Mouse (Mus musculus): ENCODE measurements around the gene Cxcr5. TPM values are rescaled to one million over a fixed set of nuclear protein-coding genes. Genes with fewer than 3 reads are reported as not detected.

Cxcr5 gene
- total and polyA plus RNA-seq, 2 experiments from 2014 or later: not detected

DNA sequence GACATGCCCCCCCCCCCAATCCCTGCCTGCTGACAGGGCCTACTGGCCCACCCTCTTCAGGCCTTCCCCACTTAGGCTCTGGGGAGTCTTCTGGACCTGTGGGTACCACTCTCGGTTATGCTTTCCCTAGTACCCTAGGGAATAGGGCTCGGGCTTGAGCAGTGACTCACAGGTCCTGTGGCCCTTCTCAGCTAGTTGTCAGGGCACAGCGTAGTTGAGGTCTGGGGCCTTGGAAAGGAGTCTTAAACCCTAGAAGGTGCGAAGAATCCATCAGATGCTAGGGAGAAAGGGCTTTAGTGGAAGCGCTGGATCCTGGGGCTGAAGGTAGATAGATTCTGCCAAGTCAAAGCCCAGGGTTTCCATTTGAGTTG is 61.5 kb downstream of the Cxcr5 start:
- 0 out of 2 replicates have a peak, but pooled peaks cover 3% of the 10 kb centered on the region for H3K36me3 ChIP-seq (ENCODE audit: insufficient read depth, low read length)
- no peak for TF ChIP-seq CTCF (IDR thresholded peaks at IDR 0.05; ENCODE audit: low read depth)
- DNase-seq (ENCODE audit: low spot score): no peak
- no peaks in the 10 kb centered on the region for H3K9me3 ChIP-seq (ENCODE audit: low read length)
- WGBS: 35% methylated on average over 5 of the region's 5 CpGs
- H3K9ac ChIP-seq (replicated peaks; ENCODE audit: low read length): peak overlapping the region; percentile 58; the same call in 1 of the 2 replicates
- peaks cover 37% of the 10 kb centered on the region for H3K4me1 ChIP-seq (ENCODE audit: insufficient read depth, low read length)
- H3K27me3 ChIP-seq (ENCODE audit: insufficient read depth, low read length): no peaks in the 10 kb centered on the region
- H3K4me3 ChIP-seq (ENCODE audit: low read length): peak overlapping the region; percentile 33; the same call in 1 of the 2 replicates
- H3K27ac ChIP-seq: peak overlapping the region; percentile 80; the same call in 1 of the 2 replicates
- no peak for ATAC-seq
- H3K4me2 ChIP-seq (ENCODE audit: low read depth, low read length): peak overlapping the region; percentile 74; the same call in 1 of the 2 replicates

DNA sequence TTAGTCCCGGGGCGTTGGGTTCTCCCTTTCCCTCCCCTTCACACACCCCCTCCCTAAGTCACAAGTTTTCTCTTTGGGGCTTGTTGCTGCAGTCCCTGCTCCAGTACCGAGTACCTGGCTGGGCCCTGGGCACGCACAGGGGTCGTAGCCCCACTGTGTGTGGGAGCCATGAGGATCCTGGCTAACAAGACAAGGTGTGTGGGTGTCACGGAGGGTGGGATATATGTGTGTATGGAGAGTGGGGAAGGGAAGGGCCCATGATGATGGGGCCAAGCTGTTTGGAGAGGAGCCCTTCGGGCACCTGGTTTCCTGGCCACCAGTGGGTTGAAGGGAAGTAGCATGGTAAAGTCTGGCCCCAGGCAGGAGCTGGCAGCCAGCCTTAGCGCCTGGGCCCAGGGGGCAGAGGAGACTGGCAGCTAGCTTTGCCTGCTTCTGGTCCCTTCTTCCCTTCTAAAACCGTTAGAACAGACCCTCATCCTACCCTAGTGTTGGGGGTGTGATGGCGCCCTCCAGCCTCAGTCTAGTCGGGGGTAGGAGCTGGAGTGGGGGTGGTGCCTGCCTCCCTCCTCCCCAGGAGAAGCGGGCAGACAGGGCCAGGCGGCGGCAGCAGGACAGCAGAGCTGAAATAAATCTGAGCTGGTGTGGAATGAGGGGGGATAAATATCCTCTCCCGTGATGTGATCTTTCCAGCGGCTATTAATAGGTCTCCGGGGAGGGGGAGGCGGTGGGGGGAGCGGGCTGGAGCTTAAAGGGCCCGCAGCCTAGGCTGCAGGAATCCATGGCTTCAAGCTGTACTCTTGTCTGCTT is 62.1 kb downstream of the Cxcr5 start:
- Histone ChIP-seq H3K4me1 (ENCODE audit: insufficient read depth, low read length) (peaks cover 41% of the 10 kb centered on the region), H3K9ac (replicated peaks; ENCODE audit: low read length) (peak overlapping the region; percentile 58), H3K36me3 (ENCODE audit: insufficient read depth, low read length) (0 out of 2 replicates have a peak, but pooled peaks cover 3% of the 10 kb centered on the region), H3K4me2 (ENCODE audit: low read depth, low read length) (peak overlapping the region; percentile 74), H3K27me3 (ENCODE audit: insufficient read depth, low read length) (no peaks in the 10 kb centered on the region), H3K4me3 (ENCODE audit: low read length) (peak overlapping the region; percentile 33), H3K27ac (peak overlapping the region; percentile 80), H3K9me3 (ENCODE audit: low read length) (no peaks in the 10 kb centered on the region)
- DNase-seq (ENCODE audit: low spot score) (peak; percentile 71), ATAC-seq (peak; percentile 21)
- TF ChIP-seq CTCF (IDR thresholded peaks at IDR 0.05; ENCODE audit: low read depth): no peak
- WGBS: 7% methylated on average over 20 of the region's 20 CpGs

DNA sequence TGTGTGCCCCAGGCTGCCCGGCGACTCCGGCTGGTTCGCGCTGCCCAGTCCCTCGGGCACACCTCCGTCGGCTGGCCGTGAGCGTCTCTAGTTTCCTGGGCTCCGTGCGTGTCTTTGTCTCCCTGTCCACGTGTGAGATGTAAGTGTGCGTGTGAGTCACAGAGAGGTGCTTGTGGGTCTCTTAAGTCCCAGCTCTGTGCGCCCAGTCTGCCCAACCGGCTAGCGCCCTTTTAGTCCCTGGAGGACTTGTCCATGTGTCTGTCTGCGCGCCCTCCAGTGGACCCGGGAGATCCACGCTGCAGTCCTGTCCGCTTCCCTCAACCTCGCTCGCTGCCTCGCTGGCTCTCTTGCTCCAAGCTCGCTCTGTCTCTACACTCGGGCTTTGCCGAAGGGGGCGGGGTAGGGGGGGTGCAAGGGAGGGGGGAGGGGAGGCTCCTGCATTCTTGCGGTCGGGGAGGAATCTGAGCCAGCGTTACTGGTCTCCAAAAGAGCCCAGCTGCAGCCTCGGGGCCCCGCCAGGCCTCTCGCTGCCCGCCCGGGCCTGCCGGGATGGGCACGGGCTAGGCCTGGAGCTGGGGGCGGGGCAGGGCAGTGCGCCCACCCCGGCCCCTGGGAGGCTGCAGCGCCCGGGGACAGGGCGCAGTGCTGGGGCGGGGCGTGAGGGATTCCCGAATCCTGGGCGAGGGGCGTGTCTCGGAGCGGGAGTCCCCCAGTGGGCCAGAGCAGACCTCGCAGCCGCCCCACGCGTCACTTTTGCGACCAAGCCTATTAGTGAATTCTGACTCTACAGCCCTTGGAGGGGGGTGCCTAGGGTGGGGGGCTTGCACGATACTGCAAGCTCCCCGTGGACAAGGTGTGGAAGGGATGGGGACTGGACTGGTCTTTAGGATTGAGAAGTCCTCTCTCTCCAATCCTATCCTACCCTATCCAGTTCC is 63.0 kb downstream of the Cxcr5 start:
- no peaks in the 10 kb centered on the region for H3K9me3 ChIP-seq (ENCODE audit: low read length)
- H3K4me1 ChIP-seq (ENCODE audit: insufficient read depth, low read length): peaks cover 50% of the 10 kb centered on the region
- H3K27me3 ChIP-seq (ENCODE audit: insufficient read depth, low read length): no peaks in the 10 kb centered on the region
- H3K27ac ChIP-seq: peak overlapping the region; percentile 80
- 0 out of 2 replicates have a peak, but pooled peaks cover 3% of the 10 kb centered on the region for H3K36me3 ChIP-seq (ENCODE audit: insufficient read depth, low read length)
- WGBS: under 1% methylated on average over 58 of the region's 59 CpGs
- ATAC-seq: peak; percentile 84
- peak; percentile 61 for TF ChIP-seq CTCF (IDR thresholded peaks at IDR 0.05; ENCODE audit: low read depth)
- peak overlapping the region; percentile 58 for H3K9ac ChIP-seq (replicated peaks; ENCODE audit: low read length)
- peak; percentile 85 for DNase-seq (ENCODE audit: low spot score)
- peak overlapping the region; percentile 74 for H3K4me2 ChIP-seq (ENCODE audit: low read depth, low read length)
- peak overlapping the region; percentile 33 for H3K4me3 ChIP-seq (ENCODE audit: low read length)

DNA sequence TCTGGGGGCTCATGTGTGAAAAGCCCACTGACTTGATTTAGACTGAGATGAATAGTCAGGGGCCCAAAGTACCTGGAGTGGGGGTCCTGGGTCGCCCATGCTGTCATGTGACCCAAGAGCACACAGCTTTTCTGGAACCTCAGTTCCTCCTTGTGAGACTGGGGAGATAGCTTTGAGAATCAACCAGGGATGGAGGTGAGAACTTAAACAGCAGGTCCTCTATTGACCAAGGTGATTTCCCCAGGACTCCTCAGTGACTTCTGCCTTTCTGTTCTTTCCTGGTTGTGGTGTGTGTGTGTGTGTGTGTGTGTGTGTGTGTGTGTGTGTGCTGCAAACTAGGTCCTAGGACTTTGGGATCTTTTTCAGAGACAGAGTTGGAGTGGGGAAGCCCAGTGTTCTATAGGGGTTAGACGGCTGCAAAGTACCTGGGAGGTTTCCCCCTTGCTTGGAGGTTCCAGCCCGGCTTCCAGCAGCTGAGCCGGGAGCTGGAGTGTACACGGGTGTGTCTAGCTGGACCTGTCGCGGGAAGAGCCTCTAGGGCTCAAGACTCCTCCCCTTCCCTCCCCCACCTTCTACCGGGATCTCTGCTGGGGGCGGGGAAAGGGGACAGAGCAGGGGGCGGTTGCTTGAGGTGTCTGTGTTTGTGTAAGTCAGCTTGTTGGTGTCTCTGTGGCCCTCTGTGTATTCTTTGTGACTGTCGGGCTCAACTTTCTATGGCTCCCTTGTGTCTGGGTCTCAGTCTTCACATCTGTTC is 63.9 kb downstream of the Cxcr5 start:
- Histone ChIP-seq H3K4me1 (ENCODE audit: insufficient read depth, low read length) (peaks cover 59% of the 10 kb centered on the region), H3K27ac (peak overlapping the region; percentile 80), H3K4me3 (ENCODE audit: low read length) (peak overlapping the region; percentile 33), H3K36me3 (ENCODE audit: insufficient read depth, low read length) (0 out of 2 replicates have a peak, but pooled peaks cover 3% of the 10 kb centered on the region), H3K27me3 (ENCODE audit: insufficient read depth, low read length) (no peaks in the 10 kb centered on the region), H3K9ac (replicated peaks; ENCODE audit: low read length) (peak overlapping the region; percentile 58), H3K9me3 (ENCODE audit: low read length) (no peaks in the 10 kb centered on the region), H3K4me2 (ENCODE audit: low read depth, low read length) (peak overlapping the region; percentile 74)
- no peak for TF ChIP-seq CTCF (IDR thresholded peaks at IDR 0.05; ENCODE audit: low read depth)
- DNase-seq (ENCODE audit: low spot score) (no peak), ATAC-seq (no peak)
- WGBS: 11% methylated on average over 11 of the region's 11 CpGs

DNA sequence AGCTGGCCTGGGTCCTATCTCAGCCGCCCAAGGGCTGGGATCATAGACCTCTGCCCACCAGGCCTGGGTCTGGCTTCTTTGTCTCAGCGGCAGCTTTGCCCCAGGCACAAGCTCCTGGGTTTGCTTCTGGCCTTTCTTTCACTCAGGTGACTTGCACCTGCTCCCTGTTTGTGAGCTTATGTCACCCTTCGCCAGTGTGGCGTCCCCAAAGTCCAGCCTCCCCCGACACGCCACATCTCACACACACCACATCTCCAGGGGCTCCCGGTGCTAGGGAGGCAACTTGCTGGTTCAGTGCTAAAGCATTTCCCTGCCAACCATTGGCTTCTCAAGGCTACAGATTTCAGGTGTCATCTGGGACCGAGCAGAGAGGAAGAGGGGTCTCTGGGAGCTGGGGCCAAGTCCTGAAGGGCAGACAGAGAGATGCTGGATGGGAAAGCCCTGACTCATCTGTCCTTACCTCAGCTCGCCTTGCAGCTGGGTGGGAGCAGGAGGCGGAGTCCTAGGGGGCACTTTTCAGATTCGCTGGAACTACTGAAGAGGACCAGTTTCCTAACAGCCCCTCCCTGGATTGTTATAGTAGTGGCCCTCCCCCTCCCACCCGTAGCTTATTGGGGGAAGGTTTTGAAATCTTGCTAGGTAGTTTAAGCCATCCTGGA is 64.7 kb downstream of the Cxcr5 start:
- peaks cover 64% of the 10 kb centered on the region for H3K4me1 ChIP-seq (ENCODE audit: insufficient read depth, low read length)
- H3K36me3 ChIP-seq (ENCODE audit: insufficient read depth, low read length): 0 out of 2 replicates have a peak, but pooled peaks cover 3% of the 10 kb centered on the region
- H3K4me2 ChIP-seq (ENCODE audit: low read depth, low read length): no peak overlapping the region
- no peak overlapping the region for H3K4me3 ChIP-seq (ENCODE audit: low read length)
- no peak for ATAC-seq
- H3K9ac ChIP-seq (replicated peaks; ENCODE audit: low read length): no peak overlapping the region
- no peak for TF ChIP-seq CTCF (IDR thresholded peaks at IDR 0.05; ENCODE audit: low read depth)
- WGBS: 57% methylated on average over 12 of the region's 12 CpGs
- no peak for DNase-seq (ENCODE audit: low spot score)
- H3K27ac ChIP-seq: no peak overlapping the region
- H3K9me3 ChIP-seq (ENCODE audit: low read length): no peaks in the 10 kb centered on the region
- no peaks in the 10 kb centered on the region for H3K27me3 ChIP-seq (ENCODE audit: insufficient read depth, low read length)
